Mouse (Mus musculus) frontal cortex, postnatal 14 days (tissue): ENCODE data around the gene Rsph14.

Experiments used
- DNase-seq, 2 experiments: peaks; one replicate each; pipeline ENCODE4 v3.0.0; 2022; ENCODE audit warnings: low spot score in 2 of 2

The Rsph14 gene

GRCm38 (mm10) chr10:74994863-74995262 is 37.5 kb downstream of the Rsph14 start:
- DNase-seq = no peak

DNA sequence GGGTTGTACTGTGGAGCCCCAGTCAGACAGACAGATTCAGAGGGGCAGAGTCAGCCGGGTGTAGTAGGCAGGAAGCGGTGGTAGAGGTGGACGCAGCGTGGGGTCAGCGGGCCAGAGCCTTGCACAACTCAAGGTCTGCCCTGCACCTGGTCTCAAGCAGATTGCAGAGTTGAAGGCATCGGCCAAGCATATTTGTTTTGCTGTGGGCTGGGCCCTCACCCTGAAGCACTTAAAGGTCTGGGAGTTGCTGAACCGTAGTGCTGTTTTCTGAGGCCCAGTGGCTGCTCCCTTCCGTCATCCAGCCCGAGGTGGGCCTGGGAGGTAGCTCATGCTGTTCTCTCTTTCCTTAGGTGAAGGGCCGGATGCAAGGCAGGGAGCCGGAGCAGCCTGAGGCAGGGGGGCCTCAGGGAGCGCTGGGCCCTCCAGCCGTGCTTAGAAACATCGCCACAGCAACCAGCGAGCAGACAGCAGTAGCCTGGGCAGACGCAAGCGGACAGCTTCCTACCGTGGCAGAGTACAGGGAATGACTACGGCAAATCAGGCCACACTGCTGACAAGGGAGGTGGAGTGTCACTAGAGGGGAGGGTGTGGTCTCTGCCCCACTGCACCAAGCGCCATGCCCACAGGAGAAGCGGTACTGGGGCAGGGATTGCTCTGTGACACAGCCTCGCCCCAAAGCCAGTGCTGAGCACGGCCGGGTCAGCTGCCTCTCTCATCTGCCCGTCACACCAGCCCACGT is 41.6 kb downstream of the Rsph14 start:
- no peak for DNase-seq

DNA sequence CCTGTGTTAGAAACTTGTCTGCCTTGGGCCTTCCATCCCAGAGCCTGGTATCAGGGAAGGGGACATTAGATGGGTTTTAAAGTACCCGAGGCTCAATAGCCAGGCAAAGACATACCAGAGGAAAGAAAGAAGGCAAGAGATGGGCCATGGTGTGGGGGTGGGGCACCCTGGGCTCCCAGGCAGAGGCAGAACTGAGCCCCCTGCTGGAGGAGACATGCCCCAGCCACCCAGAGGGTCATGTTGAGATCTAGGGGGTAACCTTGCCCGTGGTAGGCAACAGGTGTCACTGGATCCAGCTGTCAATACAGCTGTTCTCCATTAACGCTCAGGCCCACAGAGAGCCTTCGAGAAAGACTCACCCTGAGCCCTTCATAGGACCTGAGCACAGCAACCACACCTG is 42.6 kb downstream of the Rsph14 start:
- DNase-seq = no peak

DNA sequence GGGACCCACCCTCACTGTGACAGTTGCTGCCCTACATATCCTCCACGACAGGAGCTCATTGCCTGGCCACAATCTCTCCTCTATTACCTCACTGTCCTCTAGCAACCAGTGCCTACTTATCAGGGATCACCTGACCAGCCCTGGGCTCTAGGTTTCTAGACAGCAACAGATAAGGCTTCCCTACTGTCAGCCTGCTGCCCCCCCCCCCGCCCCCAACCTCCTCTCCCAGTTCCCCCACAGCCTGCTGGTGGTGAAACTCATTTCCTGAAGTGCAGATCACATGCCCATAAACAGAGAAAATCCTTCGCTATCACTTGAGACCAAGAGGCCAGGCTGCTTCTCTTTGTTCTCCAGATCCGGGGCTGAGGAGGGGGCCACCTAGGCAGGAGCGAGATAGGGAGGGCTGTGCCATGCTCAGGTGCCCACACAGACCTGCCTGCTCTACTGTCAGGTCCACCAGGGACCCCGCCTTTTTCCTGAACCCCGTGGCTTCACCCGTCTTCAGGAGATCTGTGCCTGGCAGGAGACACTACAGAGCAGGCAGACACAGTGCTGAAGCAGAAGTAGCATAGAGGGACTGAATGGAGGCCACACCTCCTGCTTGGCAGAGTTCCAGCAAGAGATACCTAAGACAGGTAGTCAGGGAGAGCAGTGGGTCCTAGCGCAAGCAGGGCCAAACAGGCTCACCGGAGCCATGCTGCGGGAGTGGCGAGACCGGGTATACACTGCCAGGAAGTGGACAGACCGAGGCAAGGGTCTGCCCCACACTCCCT is 44.5 kb downstream of the Rsph14 start:
- no peak for DNase-seq

DNA sequence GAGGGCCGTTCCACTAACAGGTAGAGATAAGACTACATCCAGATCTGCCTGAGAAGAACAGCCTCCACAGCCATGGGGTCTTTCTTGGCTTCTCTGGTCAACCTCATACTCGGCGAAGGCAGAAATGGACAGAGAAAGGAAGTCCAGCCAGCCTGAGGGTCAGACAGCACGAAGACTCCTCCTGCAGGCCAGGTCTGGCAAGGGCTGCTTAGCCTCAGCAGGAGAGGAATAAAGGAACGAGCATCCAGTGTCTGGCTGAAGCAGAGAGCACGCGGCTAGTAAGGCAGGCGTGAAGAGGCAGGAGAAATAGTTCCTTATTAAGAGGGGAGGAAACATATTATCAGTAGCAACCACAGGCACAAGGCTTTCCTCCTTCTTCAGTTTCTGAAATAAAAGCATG is 49.2 kb downstream of the Rsph14 start:
- DNase-seq = no peak

DNA sequence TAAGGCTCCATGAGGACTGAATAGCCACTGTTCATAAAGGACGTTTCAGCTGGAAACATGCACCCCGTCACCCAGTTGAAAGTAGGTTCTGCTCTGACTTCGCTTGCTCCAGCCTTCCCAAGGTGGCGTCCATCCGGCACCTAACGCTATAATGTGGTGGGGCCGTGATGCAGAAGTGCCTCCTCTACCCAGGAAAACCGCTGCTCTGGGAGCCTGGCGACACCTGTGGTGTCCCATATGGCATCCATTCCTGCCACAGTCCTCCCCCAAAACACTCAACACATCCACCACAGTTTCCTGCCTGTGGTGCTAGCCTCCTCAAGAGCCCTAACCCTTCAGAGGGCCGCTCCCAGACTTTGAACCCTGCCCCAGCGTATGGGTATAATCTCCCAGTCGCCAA is 51.2 kb downstream of the Rsph14 start:
- no peak for DNase-seq

GRCm38 (mm10) chr10:74978056-74978455 is 54.3 kb downstream of the Rsph14 start:
- DNase-seq = no peak

DNA sequence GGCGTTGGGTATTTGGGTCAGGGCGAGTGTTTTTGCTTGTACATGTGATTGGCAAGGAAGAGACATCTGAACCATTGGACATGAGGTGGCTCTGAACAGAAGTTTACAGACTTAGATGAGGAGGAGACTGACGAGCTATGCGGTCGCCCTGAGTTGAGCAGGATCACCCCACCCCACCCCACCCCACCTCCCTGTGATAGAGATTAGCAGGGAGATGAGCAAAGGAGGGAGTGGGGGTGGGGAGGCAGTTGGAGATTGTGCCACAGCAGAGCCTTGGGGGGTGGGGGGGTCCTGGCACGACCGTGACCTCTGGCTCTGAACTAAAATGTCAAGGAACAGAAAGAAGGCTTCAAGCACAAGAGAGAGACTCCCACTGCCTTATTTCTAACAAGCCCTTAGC is 56.0 kb downstream of the Rsph14 start:
- DNase-seq = no peak

DNA sequence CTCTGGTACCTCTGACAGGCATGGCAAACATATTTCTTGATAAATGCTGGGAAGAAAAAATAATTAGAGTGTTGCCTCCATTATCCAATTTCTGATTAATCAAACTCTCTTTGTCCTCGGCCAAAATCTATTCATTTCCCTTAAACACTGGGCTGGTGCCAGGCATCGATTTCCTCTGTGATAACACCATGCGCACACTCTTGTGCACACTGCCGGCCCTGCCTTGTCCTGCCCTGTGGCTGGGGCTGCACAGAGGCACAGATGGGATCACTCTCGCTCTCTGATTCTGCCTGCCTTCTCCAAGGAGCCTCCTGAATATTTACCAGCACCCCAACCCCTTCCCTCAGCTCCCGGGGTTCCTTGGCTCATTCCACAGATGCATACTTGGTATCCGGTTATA is 56.8 kb downstream of the Rsph14 start:
- DNase-seq = no peak

DNA sequence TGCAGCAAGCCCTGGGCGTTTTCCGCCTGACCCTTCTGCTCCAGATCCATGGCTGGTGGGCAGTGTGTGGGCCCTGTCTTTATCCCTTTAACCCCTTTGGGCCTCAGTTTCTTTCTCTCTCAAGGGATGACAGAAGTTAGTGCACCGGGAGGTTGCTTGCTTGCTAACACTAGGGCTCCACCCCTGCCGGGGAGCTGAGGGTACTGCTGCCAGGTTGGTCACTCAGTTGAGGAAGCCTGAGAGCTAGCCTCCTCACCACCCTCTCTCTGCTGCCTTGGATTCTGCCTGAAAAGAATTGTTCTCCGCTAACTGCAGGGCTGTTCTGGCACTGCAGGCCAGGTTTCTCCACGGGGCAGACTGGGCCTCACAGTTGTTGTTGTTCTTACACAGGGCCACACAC is 59.4 kb downstream of the Rsph14 start:
- no peak for DNase-seq

DNA sequence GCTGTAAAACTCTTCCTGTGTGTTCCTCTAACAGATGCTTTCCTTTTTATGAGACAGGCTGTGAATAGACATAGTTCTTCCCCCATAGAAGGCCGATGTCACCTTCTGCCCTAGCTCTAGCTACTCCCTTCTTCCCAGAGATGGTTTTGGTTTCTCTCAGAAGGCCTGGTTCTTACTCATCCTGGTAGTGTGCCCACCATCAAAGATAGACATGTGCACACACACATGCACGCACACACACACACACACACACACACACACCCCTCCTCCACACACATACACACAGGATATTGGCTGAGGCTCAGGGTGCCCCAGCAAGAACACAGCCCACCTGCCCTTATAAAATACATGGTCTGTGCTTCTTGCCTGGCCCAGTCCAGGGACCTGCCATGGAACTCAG is 63.1 kb downstream of the Rsph14 start:
- DNase-seq = no peak

- peak in 1 of 2 experiments; percentile 29 for DNase-seq
Measured at GRCm38 (mm10) chr10:74967651-74968267, 64.6 kb downstream of the Rsph14 start.

DNA sequence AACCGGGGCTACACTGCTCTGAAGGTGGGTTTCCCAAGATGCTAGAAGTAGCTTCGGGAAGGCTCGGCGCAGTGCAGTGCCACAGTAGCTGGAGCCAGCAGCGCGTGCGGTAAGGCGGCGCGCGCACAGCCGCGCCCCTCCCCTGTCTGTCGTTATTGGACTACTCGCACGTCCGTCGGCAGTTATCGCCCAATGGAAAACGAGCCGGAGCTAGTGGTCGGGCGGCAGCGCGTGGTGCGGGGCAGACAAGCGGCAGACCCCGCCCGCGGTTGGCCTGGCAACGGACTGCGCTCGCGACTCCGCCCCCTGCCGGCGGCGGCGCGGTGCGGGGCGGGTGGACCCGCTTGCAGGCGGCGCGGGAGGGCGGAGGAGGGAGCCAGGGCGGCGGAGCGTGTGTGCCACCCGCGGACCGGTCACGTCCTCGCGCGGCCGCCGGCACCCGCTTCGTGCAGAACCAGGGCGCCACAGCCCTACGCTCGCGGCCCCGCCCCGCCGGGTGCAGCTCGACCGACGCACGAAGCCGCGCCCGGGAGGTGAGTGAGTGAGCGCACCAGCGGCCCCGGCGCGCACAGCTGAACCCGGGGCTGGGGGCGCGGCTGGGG is 65.4 kb downstream of the Rsph14 start, which contains the start of gene Gnaz:
Gene Gnaz, plus strand, starts transcription at position 328 of the 602 bp plus-strand sequence.
- DNase-seq = peak; percentile 98 to 99

DNA sequence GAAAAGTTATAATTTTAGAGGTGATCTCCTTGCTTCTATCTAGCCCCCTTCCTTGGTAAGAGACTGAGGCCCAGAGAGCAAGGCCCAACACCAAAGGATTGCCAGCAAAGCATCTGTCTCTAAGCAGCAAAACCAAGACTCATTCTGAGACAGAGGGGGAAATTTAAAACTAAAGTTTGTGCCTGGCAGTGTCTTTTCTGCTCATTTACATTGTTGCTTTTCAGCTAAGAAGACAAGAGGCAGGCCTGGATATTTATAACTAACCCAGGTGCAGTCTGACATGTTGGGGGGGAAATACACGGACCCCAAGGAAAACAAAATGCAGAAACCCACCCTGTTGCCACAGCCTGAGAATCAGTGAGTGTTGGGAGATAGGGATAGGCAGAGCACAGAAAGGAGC is 68.0 kb downstream of the Rsph14 start:
- DNase-seq = no peak

- peak in 1 of 2 experiments; percentile 31 for DNase-seq
Measured at GRCm38 (mm10) chr10:74952830-74953443, 79.4 kb downstream of the Rsph14 start.

DNA sequence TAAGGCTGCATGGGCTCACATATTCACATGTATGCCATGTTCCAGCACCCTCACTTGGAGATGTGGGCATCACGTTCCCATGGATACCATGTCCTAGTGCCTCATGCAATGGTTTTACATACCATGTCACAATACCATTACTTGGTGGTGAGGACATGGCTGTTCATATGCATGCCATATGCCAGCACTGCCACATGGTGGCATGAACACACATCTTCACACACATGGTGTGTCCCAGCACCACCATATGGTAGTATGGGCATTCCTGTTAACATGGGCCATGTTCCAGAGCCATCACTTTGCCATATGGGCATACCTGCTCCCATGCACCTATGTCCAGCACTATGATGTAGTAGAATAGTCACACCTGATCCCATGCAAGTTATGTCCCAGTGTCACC is 91.6 kb downstream of the Rsph14 start:
- DNase-seq = no peak

DNA sequence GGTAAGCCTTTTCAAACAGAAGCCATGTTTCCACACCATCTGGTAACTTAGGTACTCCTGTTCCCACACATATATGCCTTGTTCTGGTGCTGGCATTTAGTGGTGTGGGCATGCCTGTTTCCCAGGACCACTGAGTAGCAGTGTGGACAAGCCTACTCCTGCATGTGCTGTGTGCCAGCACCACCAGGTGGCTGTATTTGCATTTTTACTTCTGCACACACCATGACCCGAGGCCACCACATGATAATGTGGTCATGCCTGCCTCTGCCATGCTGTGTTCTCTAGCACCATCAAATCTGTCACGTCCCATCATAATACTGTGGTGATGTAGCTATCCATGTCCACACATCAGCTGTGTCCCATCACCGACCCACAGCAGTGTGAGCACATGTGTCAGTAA is 93.1 kb downstream of the Rsph14 start:
- DNase-seq = no peak

GRCm38 (mm10) chr10:74938410-74938809 is 94.0 kb downstream of the Rsph14 start:
- no peak for DNase-seq

GRCm38 (mm10) chr10:74937003-74937790 is 95.2 kb downstream of the Rsph14 start:
- peak in 1 of 2 experiments; percentile 3 for DNase-seq

GRCm38 (mm10) chr10:74935016-74935415 is 97.4 kb downstream of the Rsph14 start:
- DNase-seq = no peak

DNA sequence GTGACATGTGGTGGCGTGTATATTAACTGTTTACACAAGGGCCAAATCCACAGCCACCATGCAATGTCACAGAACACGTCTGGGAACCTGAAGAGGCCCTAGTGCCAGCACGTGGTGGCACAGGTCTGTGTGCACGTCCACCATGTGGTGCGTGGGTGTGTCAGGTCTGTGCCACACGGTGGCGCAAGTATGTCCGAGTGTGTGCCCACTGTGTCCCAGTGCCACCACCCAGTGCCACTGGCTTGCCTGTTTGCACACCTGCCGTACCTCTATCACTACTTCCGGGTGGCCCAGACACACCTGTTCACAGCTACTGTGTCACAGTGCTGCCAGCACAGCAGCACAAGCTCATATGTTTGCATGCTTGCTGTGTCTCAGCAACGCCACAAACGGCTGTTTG is 97.9 kb downstream of the Rsph14 start:
- no peak for DNase-seq
